Mouse (Mus musculus) embryonic facial prominence, embryonic 13.5 days (tissue): ENCODE measurements at regions not wholly inside any gene's neighbourhood (a gene's known extent, or its start where the extent isn't known, plus 50 kb on each side); places are given as distances from the start of the nearest gene placed in this dataset.

Experiments used
- ATAC-seq: fragments of 200-750 bp; cut with Nextera tagmentation; 2 replicates; pipeline ENCODE4 v1.8.0; 2017; ENCODE audit warnings: low read depth; ENCODE audit not compliant: insufficient number of reproducible peaks, insufficient read depth, low FRiP score, low TSS enrichment
- H3K27ac ChIP-seq: fragments of 300-500 bp; sonication (generic); 2 replicates; pipeline ENCODE4 v1.5.1; 2015; ENCODE audit warnings: moderate library complexity, mild to moderate bottlenecking, inconsistent platforms
- H3K27me3 ChIP-seq: fragments of 300-500 bp; sonication (generic); 2 replicates; pipeline ENCODE4 v1.6.1; 2015; ENCODE audit warnings: mild to moderate bottlenecking, inconsistent platforms
- H3K36me3 ChIP-seq: fragments of 300-500 bp; sonication (generic); 2 replicates; pipeline ENCODE4 v1.6.1; 2015; ENCODE audit warnings: mild to moderate bottlenecking, inconsistent platforms
- H3K4me1 ChIP-seq: fragments of 300-500 bp; sonication (generic); 2 replicates; pipeline ENCODE4 v1.6.1; 2015; ENCODE audit warnings: inconsistent platforms
- H3K4me2 ChIP-seq: fragments of 300-500 bp; sonication (generic); 2 replicates; pipeline ENCODE4 v1.6.1; 2015; ENCODE audit warnings: moderate library complexity, mild to moderate bottlenecking, inconsistent platforms
- H3K4me3 ChIP-seq: fragments of 300-500 bp; sonication (generic); 2 replicates; pipeline ENCODE4 v1.5.1; 2015; ENCODE audit warnings: mild to moderate bottlenecking, inconsistent platforms
- H3K9ac ChIP-seq: fragments of 300-500 bp; sonication (generic); 2 replicates; pipeline ENCODE4 v1.6.1; 2015; ENCODE audit warnings: mild to moderate bottlenecking, inconsistent platforms
- H3K9me3 ChIP-seq: fragments of 300-500 bp; sonication (generic); 2 replicates; pipeline ENCODE4 v1.6.1; 2016; ENCODE audit warnings: inconsistent platforms
- WGBS: fragments of 180-500 bp; shearing (Covaris S2); methylation state at CpG from one replicate; pipeline ENCODE4 v1.1.7; 2015; ENCODE audit warnings: mixed read lengths; 5-methylcytosine and 5-hydroxymethylcytosine counted together

DNA sequence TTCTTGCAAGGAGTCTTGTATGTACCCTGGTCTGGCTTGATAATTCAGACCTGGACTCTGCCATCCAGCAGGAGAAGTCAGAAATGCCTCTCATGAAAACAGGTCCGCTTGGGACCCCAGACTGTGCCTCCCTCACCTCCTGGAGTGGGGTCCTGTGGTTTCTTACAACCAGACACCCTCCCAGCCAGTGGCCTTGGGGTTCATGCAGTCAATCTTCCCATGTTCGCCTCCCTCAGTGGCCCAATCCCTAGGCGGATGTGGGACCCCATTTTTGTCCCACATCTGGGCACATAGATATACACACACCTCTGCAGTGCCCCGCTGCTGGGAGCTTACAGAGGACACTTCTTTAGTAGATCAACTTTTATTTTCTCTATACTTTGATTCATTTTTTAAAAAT is 217.7 kb downstream of the Lrfn2 start:
- H3K4me2 ChIP-seq, result no peak overlapping the region
- no peak for ATAC-seq
- H3K9ac ChIP-seq, result no peak overlapping the region
- H3K27me3 ChIP-seq, result no peaks in the 10 kb centered on the region
- H3K36me3 ChIP-seq, result no peaks in the 10 kb centered on the region
- WGBS, result 84% methylated on average over 4 of the region's 4 CpGs
- no peak overlapping the region for H3K4me3 ChIP-seq
- no peak overlapping the region for H3K27ac ChIP-seq
- H3K4me1 ChIP-seq, result no peaks in the 10 kb centered on the region
- no peaks in the 10 kb centered on the region for H3K9me3 ChIP-seq

DNA sequence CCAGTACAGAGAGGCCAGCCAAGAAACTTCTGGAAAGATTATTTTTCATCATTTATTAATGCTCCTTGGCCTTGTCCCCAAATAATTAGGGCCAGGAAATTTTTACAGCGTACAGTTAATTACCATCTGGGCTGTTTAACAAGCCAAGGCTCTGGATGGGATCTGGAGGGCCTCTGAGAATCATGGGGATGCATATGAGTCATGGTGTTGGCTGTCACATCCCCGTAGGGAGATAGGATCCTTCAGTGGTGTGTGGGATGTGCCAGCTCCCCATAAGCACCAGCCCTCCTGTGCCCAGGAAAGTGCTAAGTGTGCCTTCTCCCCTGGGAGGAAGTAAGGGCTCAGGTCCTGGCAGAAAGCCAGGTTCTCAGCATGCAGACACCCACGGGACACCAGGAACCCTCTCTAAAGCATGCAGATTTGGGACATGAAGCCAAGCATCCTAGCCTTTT is 218.8 kb downstream of the Lrfn2 start:
- Histone ChIP-seq H3K4me1 (no peaks in the 10 kb centered on the region), H3K4me3 (no peak overlapping the region), H3K9me3 (no peaks in the 10 kb centered on the region), H3K27ac (no peak overlapping the region), H3K9ac (no peak overlapping the region), H3K4me2 (no peak overlapping the region), H3K27me3 (no peaks in the 10 kb centered on the region), H3K36me3 (no peaks in the 10 kb centered on the region)
- 68% methylated on average over 3 of the region's 3 CpGs for WGBS
- ATAC-seq, result no peak

DNA sequence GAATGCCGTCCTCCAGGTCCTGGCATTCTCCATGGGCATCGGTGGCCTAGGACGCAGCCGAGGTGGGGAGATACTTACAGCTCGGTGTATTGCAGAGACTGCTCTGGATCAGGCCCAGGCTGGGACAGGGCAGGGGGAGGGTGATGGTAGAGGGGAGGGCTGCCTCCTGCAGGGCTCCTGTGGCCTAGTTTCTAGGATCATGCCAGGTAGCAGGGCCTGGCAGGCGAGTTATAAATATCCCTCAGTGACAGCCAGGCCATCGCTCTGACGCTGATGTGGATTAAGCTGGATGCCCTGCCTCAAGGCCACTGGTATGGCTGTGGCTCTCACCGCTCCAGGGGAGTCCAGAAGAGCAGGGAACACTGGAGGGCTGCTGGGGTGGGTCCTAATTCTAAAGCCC is 221.8 kb downstream of the Lrfn2 start:
- WGBS, result 83% methylated on average over 9 of the region's 9 CpGs
- Histone ChIP-seq H3K4me3 (no peak overlapping the region), H3K9ac (no peak overlapping the region), H3K4me1 (no peaks in the 10 kb centered on the region), H3K9me3 (no peaks in the 10 kb centered on the region), H3K36me3 (no peaks in the 10 kb centered on the region), H3K4me2 (no peak overlapping the region), H3K27me3 (no peaks in the 10 kb centered on the region), H3K27ac (no peak overlapping the region)
- no peak for ATAC-seq

DNA sequence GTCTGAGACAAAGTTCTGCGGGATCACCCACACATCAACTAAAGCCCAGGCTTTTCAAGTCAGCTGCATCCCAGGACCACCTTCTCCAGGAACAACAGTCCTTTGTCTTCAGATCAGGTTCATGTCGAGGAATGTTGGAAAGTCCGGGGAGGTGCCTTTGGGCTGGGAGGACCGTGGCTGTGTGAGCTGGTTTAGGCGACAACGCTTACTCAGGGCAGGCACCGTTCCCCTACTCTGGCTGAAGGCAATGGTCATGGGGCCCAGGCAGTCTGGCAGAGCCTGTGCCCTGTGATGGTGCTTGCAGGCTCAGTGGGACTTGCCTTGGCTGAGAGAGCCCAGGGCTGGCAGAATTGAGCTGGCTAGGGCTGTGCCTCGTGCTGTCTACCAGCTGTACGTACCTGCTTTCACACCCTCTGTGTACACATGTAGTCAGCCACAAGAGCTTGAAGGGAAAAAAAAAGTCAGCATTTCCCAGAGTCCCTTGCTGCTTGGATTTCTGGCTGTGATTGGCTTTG is 222.9 kb downstream of the Lrfn2 start:
- H3K36me3 ChIP-seq, result no peaks in the 10 kb centered on the region
- no peak overlapping the region for H3K27ac ChIP-seq
- no peak for ATAC-seq
- H3K4me3 ChIP-seq, result no peak overlapping the region
- no peaks in the 10 kb centered on the region for H3K9me3 ChIP-seq
- WGBS, result 59% methylated on average over 9 of the region's 9 CpGs
- H3K9ac ChIP-seq, result no peak overlapping the region
- H3K4me2 ChIP-seq, result no peak overlapping the region
- H3K4me1 ChIP-seq, result no peaks in the 10 kb centered on the region
- no peaks in the 10 kb centered on the region for H3K27me3 ChIP-seq

DNA sequence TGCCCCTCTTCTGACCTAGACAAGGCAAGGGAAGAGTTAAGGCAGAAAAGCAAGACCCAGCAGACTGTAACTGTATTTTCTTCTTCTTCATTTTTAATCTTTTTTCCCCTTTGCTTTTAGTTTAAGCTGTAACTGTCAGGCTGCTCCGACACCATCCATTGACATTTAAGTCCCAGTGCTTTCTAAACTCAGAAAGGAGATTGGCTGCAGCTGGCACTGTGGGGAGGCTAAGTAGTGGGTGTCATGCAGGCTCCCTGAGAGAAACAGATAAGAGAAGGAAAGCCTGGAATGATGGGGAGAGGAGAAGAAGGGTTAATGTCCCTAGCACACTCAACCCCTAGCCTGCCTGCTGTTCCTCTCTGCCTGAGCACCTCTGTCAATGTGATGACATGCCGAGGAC is 225.4 kb downstream of the Lrfn2 start:
- Histone ChIP-seq H3K27me3 (no peaks in the 10 kb centered on the region), H3K4me2 (no peak overlapping the region), H3K9me3 (no peaks in the 10 kb centered on the region), H3K4me1 (no peaks in the 10 kb centered on the region), H3K4me3 (no peak overlapping the region), H3K27ac (no peak overlapping the region), H3K36me3 (no peaks in the 10 kb centered on the region), H3K9ac (no peak overlapping the region)
- WGBS, result 80% methylated on average over 2 of the region's 2 CpGs
- no peak for ATAC-seq

DNA sequence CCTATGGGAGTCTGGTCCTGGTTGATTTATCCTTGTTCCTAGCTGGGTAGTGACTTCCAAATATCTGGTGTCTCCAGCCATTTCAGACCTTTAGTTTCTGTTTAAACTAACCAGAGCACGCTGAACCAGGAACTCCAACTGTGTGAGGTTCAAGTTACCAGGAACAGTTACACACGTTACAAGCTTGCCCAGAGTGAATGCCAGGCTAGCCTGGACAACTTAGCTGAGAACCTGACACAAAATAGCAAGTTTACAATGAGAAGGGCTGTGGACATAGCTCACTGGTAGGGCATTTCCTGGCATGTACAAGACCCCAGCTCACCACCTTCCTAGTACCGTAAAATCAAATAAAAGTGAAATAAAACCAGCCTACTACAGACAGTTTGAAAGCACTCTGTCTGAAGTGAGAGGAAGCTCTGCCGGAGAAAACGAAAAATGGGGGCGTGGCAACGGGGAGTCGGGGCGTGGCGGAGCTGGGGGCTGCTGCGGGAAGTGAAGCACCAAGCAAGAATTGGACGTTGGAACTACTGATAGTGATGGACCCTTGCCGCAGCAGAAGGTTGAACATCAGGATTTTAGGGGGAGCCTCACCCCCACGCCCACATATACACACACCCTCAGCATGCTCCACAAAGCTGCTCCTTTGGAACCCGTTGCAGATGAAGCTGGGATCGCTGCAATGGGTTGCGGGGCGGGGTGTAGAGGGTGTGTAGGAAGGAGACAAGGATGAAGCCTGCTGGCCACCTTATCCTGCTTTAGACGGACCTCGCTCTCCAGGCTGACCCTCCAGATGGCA is 239.3 kb downstream of the Lrfn2 start:
- H3K27me3 ChIP-seq, result peaks cover 24% of the 10 kb centered on the region
- H3K9ac ChIP-seq, result peak overlapping the region; percentile 59
- whole genome bisulfite sequencing, result 3% methylated on average over 20 of the region's 20 CpGs
- peaks cover 18% of the 10 kb centered on the region for H3K4me1 ChIP-seq
- no peak for ATAC-seq
- H3K4me2 ChIP-seq, result peak overlapping the region; percentile 72
- no peaks in the 10 kb centered on the region for H3K36me3 ChIP-seq
- no peak overlapping the region for H3K27ac ChIP-seq
- H3K4me3 ChIP-seq, result peak overlapping the region; percentile 45
- no peaks in the 10 kb centered on the region for H3K9me3 ChIP-seq

DNA sequence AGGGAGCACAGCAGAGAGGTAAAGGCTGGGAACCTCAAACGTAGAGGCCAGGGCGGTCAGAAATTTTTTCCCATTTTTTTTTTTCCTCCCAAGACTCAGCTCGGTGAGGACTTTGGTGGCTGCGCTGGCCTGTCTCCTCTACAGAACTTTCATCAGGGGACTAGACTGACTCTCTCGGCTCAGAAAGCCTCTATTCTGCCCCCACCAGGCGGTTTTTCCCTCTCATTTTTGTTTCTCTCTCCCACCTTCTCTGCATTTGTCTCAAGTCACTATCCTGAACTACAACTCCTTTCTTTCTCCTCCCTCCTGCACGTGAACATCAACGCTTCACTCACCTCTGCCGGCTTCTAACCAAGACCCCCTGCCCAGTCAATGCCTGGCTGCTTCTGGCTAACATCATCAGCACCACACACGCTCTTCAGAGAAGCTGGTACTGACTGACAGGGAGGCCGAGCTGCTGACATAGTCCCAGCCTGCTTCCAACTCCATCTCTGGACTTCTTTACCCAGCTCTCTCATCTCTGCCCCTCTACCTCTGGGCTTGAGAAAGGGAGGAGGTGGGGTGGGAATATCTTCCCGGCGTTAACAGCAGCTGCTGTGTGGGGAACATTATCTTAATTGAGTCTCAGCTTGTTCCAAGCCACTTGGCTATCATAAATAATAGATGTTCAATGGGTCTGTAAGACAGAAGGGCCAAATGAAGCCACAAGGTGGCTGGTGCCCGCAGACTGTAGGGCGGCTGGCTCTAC is 240.0 kb downstream of the Lrfn2 start:
- H3K9me3 ChIP-seq, result no peaks in the 10 kb centered on the region
- H3K4me1 ChIP-seq, result peaks cover 18% of the 10 kb centered on the region
- peak overlapping the region; percentile 72 for H3K4me2 ChIP-seq
- no peak for ATAC-seq
- H3K36me3 ChIP-seq, result no peaks in the 10 kb centered on the region
- peaks cover 24% of the 10 kb centered on the region for H3K27me3 ChIP-seq
- H3K9ac ChIP-seq, result peak overlapping the region; percentile 59
- H3K27ac ChIP-seq, result no peak overlapping the region
- H3K4me3 ChIP-seq, result peak overlapping the region; percentile 45
- WGBS, result 14% methylated on average over 15 of the region's 15 CpGs

DNA sequence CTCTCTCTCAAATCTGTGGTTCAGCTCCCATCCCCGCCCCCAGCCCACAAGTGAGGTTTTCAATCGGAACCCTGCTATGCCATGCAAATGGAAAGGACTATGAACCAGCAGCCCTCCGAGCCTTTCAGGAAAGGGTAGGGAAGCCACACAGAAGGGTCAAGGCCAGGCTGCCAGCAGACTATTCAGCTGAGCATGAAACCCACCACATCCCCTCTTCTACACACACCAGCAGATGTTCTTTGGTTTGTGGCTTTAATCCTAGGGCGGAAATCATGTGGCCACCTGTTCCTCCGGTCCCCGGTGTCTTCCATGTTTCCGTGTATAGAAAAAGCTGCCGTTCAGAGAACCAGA is 240.6 kb downstream of the Lrfn2 start:
- Histone ChIP-seq H3K4me1 (peaks cover 18% of the 10 kb centered on the region), H3K36me3 (no peaks in the 10 kb centered on the region), H3K4me3 (no peak overlapping the region), H3K4me2 (no peak overlapping the region), H3K27ac (no peak overlapping the region), H3K9ac (no peak overlapping the region), H3K9me3 (no peaks in the 10 kb centered on the region), H3K27me3 (peaks cover 24% of the 10 kb centered on the region)
- WGBS, result 57% methylated on average over 8 of the region's 8 CpGs
- ATAC-seq, result no peak

DNA sequence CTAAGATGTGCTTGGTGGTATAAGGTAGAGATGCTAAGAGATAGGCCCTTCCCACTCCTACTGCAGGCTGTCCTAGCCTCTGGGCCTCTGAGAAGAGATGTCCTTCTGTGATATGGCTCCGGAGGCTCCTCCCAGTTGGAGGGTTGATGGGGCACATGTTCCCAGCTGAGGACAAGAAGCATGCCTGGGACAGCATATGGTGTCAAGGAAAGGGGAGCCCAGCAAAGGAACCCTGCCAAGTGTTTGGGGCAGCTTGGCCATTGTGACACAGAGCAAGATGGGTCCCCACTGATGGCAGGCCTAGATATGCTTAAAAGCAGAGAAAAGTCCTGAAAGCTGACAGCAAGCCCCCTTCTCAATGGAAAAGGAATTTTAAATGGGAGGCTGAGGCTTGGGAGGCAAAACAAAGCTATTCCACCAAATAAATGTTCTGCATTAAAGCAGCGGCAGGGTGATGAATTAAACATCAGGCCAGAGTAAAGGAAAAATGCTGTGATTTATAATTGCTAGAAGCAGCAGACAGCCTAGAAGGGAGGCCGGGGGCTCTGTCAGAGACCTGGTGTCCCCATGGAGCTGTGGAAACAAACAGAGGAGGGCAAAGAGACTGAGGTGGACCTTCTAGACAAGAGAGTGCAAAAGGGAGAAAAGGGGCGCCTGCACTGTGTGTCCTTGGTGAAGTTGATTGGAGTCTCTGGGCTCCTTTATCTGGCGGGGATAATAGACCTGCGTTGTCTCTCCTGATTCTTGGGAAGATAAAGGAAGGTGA is 246.0 kb downstream of the Lrfn2 start:
- Histone ChIP-seq H3K27me3 (peaks cover 16% of the 10 kb centered on the region), H3K4me1 (no peaks in the 10 kb centered on the region), H3K27ac (no peak overlapping the region), H3K4me3 (no peak overlapping the region), H3K4me2 (no peak overlapping the region), H3K9me3 (no peaks in the 10 kb centered on the region), H3K9ac (no peak overlapping the region), H3K36me3 (no peaks in the 10 kb centered on the region)
- ATAC-seq, result no peak
- 73% methylated on average over 6 of the region's 6 CpGs for WGBS

DNA sequence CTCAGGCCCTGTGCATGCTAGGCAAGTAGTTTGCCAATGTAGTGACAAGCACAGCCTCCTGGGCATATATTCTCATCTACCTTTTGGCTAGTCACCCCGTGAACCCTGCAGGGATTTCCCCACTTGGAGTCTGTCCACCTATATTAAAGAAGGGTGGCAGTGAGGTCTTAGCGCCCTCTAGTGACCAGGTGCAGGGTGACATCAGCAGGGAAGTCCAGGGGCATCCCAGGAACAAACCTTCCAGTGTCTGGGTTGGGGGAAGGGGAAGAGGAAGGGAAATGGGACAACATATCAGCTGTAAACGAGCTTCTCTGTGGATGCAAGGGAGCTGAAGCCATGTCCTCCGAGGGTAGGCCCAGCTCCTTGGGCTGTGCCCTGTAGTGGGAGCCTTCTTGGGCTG is 245.7 kb upstream of the Mocs1 start:
- 7% methylated on average over 4 of the region's 4 CpGs for WGBS
- Histone ChIP-seq H3K4me1 (no peaks in the 10 kb centered on the region), H3K9me3 (no peaks in the 10 kb centered on the region), H3K27me3 (0 out of 2 replicates have a peak, but pooled peaks cover 8% of the 10 kb centered on the region), H3K36me3 (no peaks in the 10 kb centered on the region), H3K4me2 (no peak overlapping the region), H3K4me3 (no peak overlapping the region), H3K27ac (no peak overlapping the region), H3K9ac (no peak overlapping the region)
- ATAC-seq, result no peak

DNA sequence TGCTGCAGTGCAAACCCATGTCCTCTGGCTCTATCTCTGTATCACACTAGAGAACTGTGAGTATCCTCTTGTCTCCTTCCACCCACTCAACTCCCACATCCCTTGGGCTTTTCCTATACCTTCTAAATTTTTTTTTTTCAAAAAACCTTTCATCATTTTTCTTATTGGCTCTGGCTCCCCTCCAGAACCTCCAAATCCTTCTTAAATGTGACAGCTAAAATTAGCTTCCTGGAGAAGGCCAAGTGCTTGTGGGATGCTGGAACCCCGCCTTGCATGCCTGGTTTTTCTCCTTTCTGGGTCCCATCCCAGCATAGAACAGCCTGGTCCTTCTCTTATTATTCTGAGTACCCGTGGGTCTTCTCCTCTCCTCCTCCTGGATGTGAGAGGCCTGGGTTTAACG is 244.2 kb upstream of the Mocs1 start:
- Histone ChIP-seq H3K27me3 (0 out of 2 replicates have a peak, but pooled peaks cover 8% of the 10 kb centered on the region), H3K9ac (no peak overlapping the region), H3K4me3 (no peak overlapping the region), H3K4me2 (no peak overlapping the region), H3K27ac (no peak overlapping the region), H3K4me1 (no peaks in the 10 kb centered on the region), H3K36me3 (no peaks in the 10 kb centered on the region), H3K9me3 (no peaks in the 10 kb centered on the region)
- no peak for ATAC-seq
- WGBS, result 58% methylated on average over 3 of the region's 3 CpGs
